Mouse (Mus musculus): ENCODE data around the gene Ccdc32.
A peak's percentile ranks its signal among the peaks of the same experiment; 100 is the strongest.

The Ccdc32 gene

GRCm38 (mm10) chr2:119014989-119015388 lies 14.2 kb downstream of the Ccdc32 start:
- no peak for DNase-seq

- no peak for DNase-seq
Measured at GRCm38 (mm10) chr2:119009376-119009775, 19.8 kb downstream of the Ccdc32 start.

DNA sequence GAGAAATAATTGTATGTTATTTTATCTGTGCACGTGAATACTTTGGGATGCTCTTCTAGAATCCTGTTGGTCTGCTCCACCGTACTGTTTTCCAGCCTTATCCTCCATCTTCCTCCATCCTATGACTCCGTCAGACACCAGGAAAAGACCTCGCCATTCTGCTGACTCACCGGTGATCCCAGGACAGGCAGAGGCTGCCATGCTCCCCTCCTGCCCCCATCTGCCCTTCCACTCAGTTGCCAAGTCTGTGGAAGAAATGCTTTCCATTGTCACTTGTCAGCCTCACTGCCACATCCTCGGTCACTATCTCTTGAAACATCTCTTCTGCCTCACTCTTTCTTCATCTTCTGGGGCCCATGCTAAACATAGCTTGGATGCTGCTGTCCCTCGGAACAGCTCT lies 22.3 kb downstream of the Ccdc32 start:
- DNase-seq = no peak

- no peak for DNase-seq
Measured at GRCm38 (mm10) chr2:118999025-118999639, 30.1 kb downstream of the Ccdc32 start.

DNA sequence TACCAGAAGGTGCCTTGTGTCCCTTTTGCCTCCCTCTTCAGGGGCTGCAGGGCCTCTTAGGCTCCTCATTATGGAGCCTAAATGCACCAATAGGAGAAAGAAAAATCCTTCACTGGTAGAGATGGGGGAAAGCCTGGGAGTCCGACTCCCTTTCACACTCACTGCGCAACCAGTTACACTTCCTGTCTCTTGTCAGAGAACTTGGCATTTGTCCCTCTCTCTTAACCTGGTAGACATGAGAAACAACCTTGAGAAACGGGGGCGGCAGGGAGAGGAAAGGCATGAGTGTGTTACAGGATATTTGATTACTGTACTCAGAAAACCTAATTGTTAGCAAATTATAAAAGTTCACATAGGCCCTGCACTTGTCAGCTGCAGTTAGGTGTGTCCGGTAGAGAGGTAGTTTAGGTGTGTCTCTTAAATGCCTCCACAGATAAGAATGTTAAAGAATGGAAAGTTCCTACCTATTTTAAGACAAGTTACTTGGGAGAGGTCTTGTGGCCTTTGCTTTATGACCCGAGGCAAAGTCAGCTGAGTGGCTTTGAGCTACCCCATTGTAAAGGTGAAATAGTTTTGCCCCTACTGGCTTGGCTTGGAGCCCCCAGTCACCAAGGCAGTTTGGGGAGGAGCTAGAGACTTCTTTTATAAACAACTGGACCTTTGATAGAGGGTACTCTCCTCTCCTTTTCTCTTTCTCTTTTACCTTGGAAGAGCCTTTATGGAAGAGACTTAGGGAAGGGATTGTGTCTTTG lies 30.9 kb downstream of the Ccdc32 start:
- DNase-seq = no peak

GRCm38 (mm10) chr2:118996798-118997105 lies 32.4 kb downstream of the Ccdc32 start:
- no peak for DNase-seq

DNA sequence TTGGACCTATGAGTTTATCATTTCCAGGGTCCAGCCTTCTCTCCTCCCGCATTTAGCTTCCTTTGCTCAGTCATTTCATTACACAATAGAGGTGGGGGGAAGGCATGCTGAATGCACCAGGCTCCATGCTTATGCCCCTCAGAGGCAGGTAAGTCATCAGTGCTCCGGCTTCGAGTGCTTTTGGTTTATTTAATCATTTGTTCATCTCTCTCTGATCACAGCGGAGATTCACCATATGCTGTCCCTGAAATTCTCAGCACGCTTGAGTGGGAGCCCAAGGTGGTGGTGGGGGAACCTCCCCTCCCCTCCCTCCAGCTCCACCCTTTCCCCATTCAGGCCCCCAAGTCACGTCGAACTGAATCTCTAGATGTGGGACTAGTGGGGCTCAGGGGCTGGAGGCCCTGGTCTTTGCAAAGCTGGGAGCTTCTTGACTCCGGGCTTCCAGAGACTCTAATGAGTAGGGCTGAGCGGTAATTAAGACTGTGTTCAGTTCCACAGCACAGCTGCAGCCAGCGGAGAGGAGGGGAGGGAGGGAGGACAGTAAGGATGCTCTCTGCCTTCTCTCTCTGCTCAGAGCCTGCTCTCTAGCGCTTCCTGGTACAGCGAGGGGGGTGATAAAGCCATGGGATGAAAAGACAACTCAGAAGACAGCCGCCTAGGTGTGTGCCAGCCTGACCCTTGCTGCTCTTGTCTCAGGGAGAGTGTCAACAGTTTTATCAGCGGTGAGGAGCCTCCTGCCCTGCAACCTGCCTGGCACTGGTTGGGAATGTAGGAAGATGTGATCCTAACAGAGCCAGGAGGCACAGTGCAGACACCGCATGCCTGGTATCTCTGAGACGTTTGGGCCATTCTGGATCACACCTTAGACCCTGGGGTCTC lies 33.0 kb downstream of the Ccdc32 start:
- peak; percentile 61 for DNase-seq

GRCm38 (mm10) chr2:118995490-118995889 lies 33.7 kb downstream of the Ccdc32 start:
- DNase-seq = no peak

GRCm38 (mm10) chr2:118983812-118984211 lies 45.4 kb downstream of the Ccdc32 start:
- DNase-seq = no peak

- no peak for DNase-seq
Measured at GRCm38 (mm10) chr2:118980841-118981240, 48.4 kb downstream of the Ccdc32 start.

DNA sequence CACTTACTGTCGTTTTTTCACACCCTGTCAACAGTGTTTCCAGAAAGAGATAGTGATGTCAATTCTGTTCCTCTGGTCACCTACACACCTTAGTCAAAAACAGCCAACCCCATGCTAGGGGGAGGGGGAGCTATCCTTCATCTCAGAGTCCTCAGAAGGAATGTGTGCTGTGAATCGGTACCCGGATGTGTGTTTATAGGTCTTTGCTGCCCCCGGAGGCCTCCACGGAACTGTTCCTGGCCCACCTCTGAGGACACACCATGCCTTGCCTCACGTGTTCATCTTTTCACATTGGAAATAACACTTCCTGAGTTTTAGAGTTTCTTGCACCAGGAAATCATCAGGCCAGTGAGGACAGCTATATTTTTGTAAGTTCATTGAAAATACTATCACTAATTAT lies 51.1 kb downstream of the Ccdc32 start:
- DNase-seq = peak; percentile 60

DNA sequence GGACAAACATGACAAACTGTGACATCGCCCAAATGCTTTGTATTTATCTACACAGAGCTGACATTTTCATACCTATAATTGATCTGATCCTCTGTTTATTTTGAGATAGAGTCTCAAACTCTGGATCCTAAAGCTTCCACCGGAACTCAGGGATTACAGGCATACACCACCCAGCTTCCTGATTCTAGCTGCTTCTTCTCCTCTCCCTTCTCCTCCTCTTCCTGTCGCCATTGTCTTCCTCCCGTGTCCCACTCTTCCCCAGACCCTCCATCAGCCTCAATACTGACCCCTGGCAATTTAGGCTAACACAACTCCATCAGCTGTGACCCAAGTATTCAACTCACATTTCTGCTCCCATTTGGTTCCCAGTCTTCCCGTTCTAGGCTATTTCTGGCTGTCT lies 52.3 kb downstream of the Ccdc32 start:
- no peak for DNase-seq

DNA sequence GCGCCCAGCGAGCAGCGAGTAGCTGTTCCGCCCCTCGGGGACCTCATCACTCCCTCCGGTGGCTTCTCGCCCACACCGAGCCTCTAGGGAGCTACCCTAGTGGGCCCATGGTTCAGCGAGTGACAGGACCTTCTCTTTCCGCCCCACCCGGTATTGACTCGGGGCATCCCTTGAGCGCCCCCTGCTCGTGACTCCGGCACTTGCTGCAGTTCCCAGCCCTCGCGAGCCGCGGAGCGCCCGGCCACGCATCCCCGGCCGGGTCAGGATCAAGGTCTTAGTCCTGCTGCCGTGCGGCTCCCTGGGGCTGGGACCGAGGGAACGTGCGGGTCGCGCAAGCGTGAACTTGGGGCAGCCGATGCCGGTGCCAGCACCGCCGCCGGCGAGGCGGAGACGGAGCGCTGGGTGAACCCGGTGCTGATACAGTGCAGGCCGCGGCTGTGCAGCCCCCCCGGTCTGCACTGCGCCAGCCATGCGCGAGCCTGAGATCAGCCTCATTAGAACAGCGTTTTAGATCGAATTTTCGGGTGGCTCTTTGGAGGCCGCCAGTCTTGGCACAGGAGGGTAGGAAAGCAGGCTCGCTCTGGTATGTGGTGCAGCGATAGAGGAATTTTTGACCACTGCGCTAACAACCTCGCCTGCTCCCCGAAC lies 52.8 kb downstream of the Ccdc32 start:
- DNase-seq = peak; percentile 90

DNA sequence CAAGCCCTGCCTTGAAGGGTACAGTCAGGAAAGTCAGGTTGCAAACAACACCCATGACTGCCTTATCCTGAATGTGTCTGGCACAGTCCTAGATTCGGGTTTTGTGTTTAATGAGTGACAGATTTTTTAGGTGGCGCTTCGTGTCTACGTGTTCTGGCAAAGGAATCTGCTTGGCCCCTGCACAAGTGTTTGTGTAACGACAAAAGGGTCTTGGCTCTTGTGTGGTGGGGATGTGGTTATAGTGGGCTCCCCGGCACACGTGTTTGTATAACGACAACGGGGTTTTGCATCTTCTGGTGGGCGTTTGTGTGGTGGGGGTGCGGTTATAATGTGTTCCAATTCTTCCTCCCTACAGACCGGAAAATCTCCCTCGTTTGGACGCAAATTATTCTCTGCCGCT lies 53.3 kb downstream of the Ccdc32 start:
- DNase-seq = no peak

DNA sequence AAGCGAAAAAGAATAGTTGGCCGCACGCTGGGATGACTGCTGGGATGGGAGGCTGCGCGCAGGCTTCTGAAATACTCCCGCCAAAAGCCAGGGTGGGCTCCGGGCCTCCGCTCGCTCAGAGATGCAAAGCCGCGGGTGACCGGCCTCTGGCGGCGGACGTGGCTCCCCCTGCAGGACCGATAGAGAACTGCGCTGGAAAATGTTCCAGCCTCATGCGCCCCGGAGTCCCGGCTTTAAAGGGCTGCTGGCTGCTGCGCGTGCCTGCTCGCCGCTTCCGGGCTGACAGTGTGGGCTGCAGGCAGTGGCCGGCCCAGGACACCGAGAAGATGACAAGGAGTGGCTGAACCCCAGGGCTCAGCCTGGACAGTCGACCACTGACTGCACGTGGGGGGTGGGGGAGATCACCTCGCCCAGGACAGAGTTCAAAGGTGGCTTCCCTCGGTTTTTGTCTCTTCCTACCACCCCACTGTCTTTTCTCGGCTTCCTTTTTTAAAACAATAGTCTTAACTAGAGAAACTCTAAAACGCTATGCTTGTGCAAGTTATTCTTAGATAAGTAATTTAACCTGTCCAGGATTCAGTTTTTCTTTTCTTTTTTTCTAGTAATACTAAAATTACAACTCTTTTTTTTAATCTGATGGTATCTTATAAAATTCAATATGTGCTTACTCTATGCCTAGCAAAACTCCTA lies 56.4 kb downstream of the Ccdc32 start:
- peak; percentile 91 for DNase-seq

- DNase-seq = no peak
Measured at GRCm38 (mm10) chr2:118972048-118972447, 57.1 kb downstream of the Ccdc32 start.

DNA sequence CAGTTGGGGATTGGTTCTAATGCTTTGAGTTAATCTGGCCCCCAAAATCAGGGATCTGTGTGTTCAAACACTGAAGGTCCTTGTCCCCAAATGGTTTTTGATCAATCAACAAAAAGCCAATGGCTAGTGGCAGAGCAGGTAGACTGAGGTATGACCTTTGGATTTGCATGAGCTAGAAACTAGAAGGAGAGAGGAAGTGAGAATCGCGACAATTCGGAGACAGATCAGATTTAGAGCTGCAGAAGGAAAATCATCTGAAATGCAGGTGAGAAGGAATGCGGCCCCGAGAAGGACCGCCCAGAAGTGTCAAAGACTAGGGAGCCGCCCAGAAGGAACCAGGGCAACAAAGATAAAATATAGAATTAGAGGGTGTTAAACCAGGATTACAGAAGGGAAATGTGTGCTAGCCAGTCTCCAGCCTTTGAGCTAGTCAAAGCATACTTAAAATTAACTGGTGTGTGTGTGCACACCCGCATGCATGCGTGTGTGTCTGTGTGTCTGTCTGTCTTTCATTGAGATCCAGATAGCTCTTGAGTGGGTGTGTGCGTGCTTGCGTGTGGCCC lies 59.5 kb downstream of the Ccdc32 start:
- DNase-seq = no peak

Data from retina, postnatal 1 day (tissue).